Mouse (Mus musculus) midbrain, embryonic 16.5 days (tissue): ENCODE results near the gene Gm10226. TPM values are rescaled to one million over a fixed set of nuclear protein-coding genes. Genes with fewer than 3 reads are reported as not detected.
A peak's percentile ranks its signal among the peaks of the same experiment; 100 is the strongest.
"Not testable (repeated sequence)": the region's sequence is repeated elsewhere in the genome, so short reads cannot be mapped to it uniquely, and the experiment has no call there.

Source experiments
- ATAC-seq: fragments of 200-750 bp; cut with Nextera tagmentation; 2 replicates; pipeline ENCODE4 v1.8.0; 2017; ENCODE audit warnings: moderate TSS enrichment
- H3K27ac ChIP-seq: fragments of 300-500 bp; sonication (generic); 2 replicates; pipeline ENCODE4 v1.5.1; 2014; ENCODE audit warnings: mild to moderate bottlenecking, low read length, mixed read lengths
- H3K27me3 ChIP-seq: fragments of 300-500 bp; sonication (generic); 2 replicates; pipeline ENCODE4 v1.6.1; 2014; ENCODE audit warnings: low read depth, low read length, mixed read lengths; ENCODE audit not compliant: control insufficient read depth, insufficient read depth
- H3K36me3 ChIP-seq: fragments of 300-500 bp; sonication (generic); 2 replicates; pipeline ENCODE4 v1.6.1; 2014; ENCODE audit warnings: mild to moderate bottlenecking, low read length, moderate library complexity, mixed read lengths; ENCODE audit not compliant: control insufficient read depth, insufficient read depth
- H3K4me1 ChIP-seq: fragments of 300-500 bp; sonication (generic); 2 replicates; pipeline ENCODE4 v1.6.1; 2014; ENCODE audit warnings: mild to moderate bottlenecking, low read length, mixed read lengths; ENCODE audit not compliant: control insufficient read depth, insufficient read depth
- H3K4me2 ChIP-seq: fragments of 300-500 bp; sonication (generic); 2 replicates; pipeline ENCODE4 v1.6.1; 2014; ENCODE audit warnings: mild to moderate bottlenecking, low read length, mixed read lengths
- H3K4me3 ChIP-seq: fragments of 300-500 bp; sonication (generic); 2 replicates; pipeline ENCODE4 v1.5.1; 2014; ENCODE audit warnings: low read depth, mild to moderate bottlenecking, low read length, moderate library complexity, mixed read lengths
- H3K9ac ChIP-seq: fragments of 300-500 bp; sonication (generic); 2 replicates; pipeline ENCODE4 v1.6.1; 2014; ENCODE audit warnings: low read depth, low read length, mixed read lengths
- H3K9me3 ChIP-seq: fragments of 300-500 bp; sonication (generic); replicated peaks from 2 replicates; pipeline ENCODE4 v1.6.1; 2014; ENCODE audit warnings: mild to moderate bottlenecking, low read length, mixed read lengths; ENCODE audit not compliant: control insufficient read depth, poor library complexity, severe bottlenecking
- WGBS: fragments of 180-500 bp; shearing (Covaris S2); extraction: QIAGEN DNeasy Blood & Tissue Kit; methylation state at CpG from one replicate; pipeline ENCODE4 v1.1.7; 2014; 5-methylcytosine and 5-hydroxymethylcytosine counted together
- polyA plus RNA-seq: library from polyadenylated mRNA; unstranded; fragments of >200 nt; fragmentation: Nextera tagmentation; extraction: Ambion mirVana; gene quantifications from 2 replicates; pipeline ENCODE4 v1.2.1, GENCODE M21; 2015

Gm10226 gene
- polyA plus RNA-seq, 1 experiment from 2014 or later, result 18.1 TPM

- H3K9ac ChIP-seq, result no peak overlapping the region
- ATAC-seq, result no peak
- 47% methylated on average over 5 of the region's 5 CpGs for WGBS
- H3K27me3 ChIP-seq, result no peaks in the 10 kb centered on the region
- no peak overlapping the region for H3K4me2 ChIP-seq
- no peaks in the 10 kb centered on the region for H3K4me1 ChIP-seq
- no peak overlapping the region for H3K27ac ChIP-seq
- H3K36me3 ChIP-seq, result no peaks in the 10 kb centered on the region
- H3K4me3 ChIP-seq, result no peak overlapping the region
- no peaks in the 10 kb centered on the region for H3K9me3 ChIP-seq
Measured at GRCm38 (mm10) chr17:21702281-21703240, 10.9 kb downstream of the Gm10226 start.

- H3K4me1 ChIP-seq, result peaks cover 3% of the 10 kb centered on the region
- no peak overlapping the region for H3K9ac ChIP-seq
- no peak overlapping the region for H3K27ac ChIP-seq
- 90% methylated on average over 1 of the region's 1 CpGs for WGBS
- H3K4me3 ChIP-seq, result no peak overlapping the region
- no peak for ATAC-seq
- no peaks in the 10 kb centered on the region for H3K27me3 ChIP-seq
- no peak overlapping the region for H3K4me2 ChIP-seq
- no peaks in the 10 kb centered on the region for H3K9me3 ChIP-seq
- H3K36me3 ChIP-seq, result no peaks in the 10 kb centered on the region
Measured at GRCm38 (mm10) chr17:21703414-21703813, 11.8 kb downstream of the Gm10226 start.

GRCm38 (mm10) chr17:21707343-21707996 is 15.8 kb downstream of the Gm10226 start, which contains the start of gene Zfp760:
Zfp760 (plus strand) TSS chr17:21707741.
- peak; percentile 98 for ATAC-seq
- Histone ChIP-seq H3K4me3 (peak within 1 kb of the TSS; percentile 71), H3K36me3 (peaks cover 8% of the 10 kb centered on the region; the same call in 1 of the 2 replicates), H3K4me1 (peaks cover 13% of the 10 kb centered on the region), H3K4me2 (peak within 1 kb of the TSS; percentile 68), H3K9me3 (no peaks in the 10 kb centered on the region), H3K27me3 (no peaks in the 10 kb centered on the region), H3K9ac (peak within 1 kb of the TSS; percentile 77), H3K27ac (peak within 1 kb of the TSS; percentile 81)
- WGBS, result 2% methylated on average over 26 of the region's 26 CpGs

GRCm38 (mm10) chr17:21708401-21708800 is 16.7 kb downstream of the Gm10226 start:
- 38% methylated on average over 2 of the region's 2 CpGs for WGBS

GRCm38 (mm10) chr17:21730495-21730894 is 38.8 kb downstream of the Gm10226 start, which contains the start of gene Zfp229:
Zfp229 (plus strand) TSS chr17:21730795.
- WGBS, result 97% methylated on average over 7 of the region's 22 CpGs
- H3K27ac ChIP-seq, H3K9me3 ChIP-seq: not testable (repeated sequence)

More at GRCm38 (mm10) chr17:21708401-21708800, 16.7 kb downstream of the Gm10226 start:
- no peak for ATAC-seq
- H3K9me3 ChIP-seq, result no peaks in the 10 kb centered on the region
- no peak overlapping the region for H3K27ac ChIP-seq
- peak overlapping the region; percentile 68 for H3K4me2 ChIP-seq
- H3K4me3 ChIP-seq, result peak overlapping the region; percentile 71
- H3K36me3 ChIP-seq, result peaks cover 11% of the 10 kb centered on the region; the same call in 1 of the 2 replicates
- peaks cover 13% of the 10 kb centered on the region for H3K4me1 ChIP-seq
- no peaks in the 10 kb centered on the region for H3K27me3 ChIP-seq
- H3K9ac ChIP-seq, result peak overlapping the region; percentile 41; the same call in 1 of the 2 replicates

GRCm38 (mm10) chr17:21733049-21733448 is 41.4 kb downstream of the Gm10226 start:
- Histone ChIP-seq H3K4me3 (peak overlapping the region; percentile 59), H3K9ac (peak overlapping the region; percentile 77; the same call in 1 of the 2 replicates)
- WGBS, result 84% methylated on average over 4 of the region's 4 CpGs

More at GRCm38 (mm10) chr17:21730495-21730894, 38.8 kb downstream of the Gm10226 start, which contains the start of gene Zfp229:
- not testable (repeated sequence) for H3K27me3 ChIP-seq, H3K4me2 ChIP-seq, H3K36me3 ChIP-seq, ATAC-seq, H3K4me3 ChIP-seq, H3K9ac ChIP-seq
- H3K4me1 ChIP-seq, result peaks cover 10% of the 10 kb centered on the region

GRCm38 (mm10) chr17:21733529-21734031 is 41.9 kb downstream of the Gm10226 start:
- Histone ChIP-seq H3K27ac (peak overlapping the region; percentile 75), H3K4me1 (peaks cover 10% of the 10 kb centered on the region), H3K9me3 (no peaks in the 10 kb centered on the region), H3K4me3 (peak overlapping the region; percentile 59), H3K36me3 (peaks cover 2% of the 10 kb centered on the region; the same call in 1 of the 2 replicates), H3K9ac (peak overlapping the region; percentile 77), H3K4me2 (peak overlapping the region; percentile 53), H3K27me3 (no peaks in the 10 kb centered on the region)
- WGBS, result under 1% methylated on average over 27 of the region's 27 CpGs
- ATAC-seq, result peak; percentile 99

More at GRCm38 (mm10) chr17:21733049-21733448, 41.4 kb downstream of the Gm10226 start:
- H3K27ac ChIP-seq, result peak overlapping the region; percentile 75
- H3K4me1 ChIP-seq, result peaks cover 10% of the 10 kb centered on the region
- H3K4me2 ChIP-seq, result peak overlapping the region; percentile 53
- no peaks in the 10 kb centered on the region for H3K9me3 ChIP-seq
- peaks cover 2% of the 10 kb centered on the region; the same call in 1 of the 2 replicates for H3K36me3 ChIP-seq
- H3K27me3 ChIP-seq, result no peaks in the 10 kb centered on the region
- peak; percentile 37; the same call in 1 of the 2 replicates for ATAC-seq
